Mouse (Mus musculus) mature B cell (primary cell): ENCODE measurements around the gene Apela.
"Not testable (repeated sequence)": the region's sequence is repeated elsewhere in the genome, so short reads cannot be mapped to it uniquely, and the experiment has no call there.

Experiments
- in situ Hi-C: fragments of 300-500 bp; cut with MboI; formaldehyde crosslinking; loops from 2 replicates; pipeline ENCODE4 v1.14.3; 2019

The Apela gene

DNA sequence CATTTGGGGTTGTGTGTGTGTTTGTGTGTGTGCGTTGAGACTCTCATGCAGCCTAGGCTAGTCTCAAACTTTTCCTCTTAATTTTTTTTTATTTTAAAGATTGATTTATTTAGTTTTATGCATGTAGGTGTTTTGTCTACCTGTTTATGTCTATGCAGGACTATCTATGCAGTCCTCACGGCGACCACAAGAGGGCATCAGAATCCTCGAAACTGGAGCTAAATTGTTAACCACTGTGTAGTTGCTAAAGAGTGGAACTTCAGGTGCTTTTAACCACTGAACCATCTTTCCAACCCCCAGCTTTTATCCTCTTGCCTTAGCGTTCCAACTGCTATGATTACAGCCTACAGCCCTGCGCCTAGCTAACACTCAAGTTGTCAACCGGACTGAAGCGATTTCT, 14.7 kb downstream of the Apela start:
- in situ Hi-C loops = no loop called here

DNA sequence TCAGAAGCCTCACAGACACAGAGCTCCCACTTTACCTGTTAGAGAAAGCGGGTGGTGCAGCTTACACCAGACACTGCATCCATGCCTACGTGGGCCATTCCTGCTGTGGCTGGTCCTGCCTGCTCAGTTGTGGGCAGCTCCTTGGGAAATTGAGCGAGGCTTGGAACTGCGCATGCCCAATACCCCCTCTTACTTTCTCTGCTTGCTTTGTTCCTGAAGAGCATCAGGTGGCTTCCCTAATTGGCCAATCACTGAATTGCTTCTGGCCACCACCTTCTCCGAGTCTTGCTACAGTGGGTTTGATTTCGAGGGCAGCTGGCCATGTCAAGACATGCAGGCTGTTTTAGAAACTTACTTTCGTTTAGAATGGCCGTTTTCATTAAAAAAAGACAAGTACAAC, 18.7 kb downstream of the Apela start, which contains the start of the genes Trim61 and Trim60:
TSS of gene Trim61 (minus strand) at position 101 of the 400 bp plus-strand sequence.
TSS of gene Trim60 (minus strand) at position 162 of the 400 bp plus-strand sequence.
- in situ Hi-C loops = no loop called here

DNA sequence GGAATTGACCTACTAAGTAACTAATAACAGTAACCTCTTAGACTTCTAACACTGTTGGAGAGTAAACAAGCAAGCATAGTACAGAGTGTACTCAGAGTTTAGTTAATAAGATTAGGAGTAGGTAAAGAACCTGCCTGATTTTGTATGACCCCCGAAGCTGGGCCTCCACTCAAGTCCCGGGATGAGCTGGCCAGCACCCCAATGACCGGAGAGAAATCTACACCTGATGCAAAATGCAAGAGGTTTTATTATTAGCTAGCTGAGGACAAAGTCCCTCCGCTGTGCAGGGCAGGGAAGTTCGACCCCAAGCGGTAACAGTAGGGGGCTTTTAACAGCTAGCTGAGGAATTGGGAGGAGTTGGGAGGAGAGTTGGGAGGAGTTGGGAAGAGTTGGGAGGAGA, 29.5 kb downstream of the Apela start:
- in situ Hi-C loops = not testable (repeated sequence)

DNA sequence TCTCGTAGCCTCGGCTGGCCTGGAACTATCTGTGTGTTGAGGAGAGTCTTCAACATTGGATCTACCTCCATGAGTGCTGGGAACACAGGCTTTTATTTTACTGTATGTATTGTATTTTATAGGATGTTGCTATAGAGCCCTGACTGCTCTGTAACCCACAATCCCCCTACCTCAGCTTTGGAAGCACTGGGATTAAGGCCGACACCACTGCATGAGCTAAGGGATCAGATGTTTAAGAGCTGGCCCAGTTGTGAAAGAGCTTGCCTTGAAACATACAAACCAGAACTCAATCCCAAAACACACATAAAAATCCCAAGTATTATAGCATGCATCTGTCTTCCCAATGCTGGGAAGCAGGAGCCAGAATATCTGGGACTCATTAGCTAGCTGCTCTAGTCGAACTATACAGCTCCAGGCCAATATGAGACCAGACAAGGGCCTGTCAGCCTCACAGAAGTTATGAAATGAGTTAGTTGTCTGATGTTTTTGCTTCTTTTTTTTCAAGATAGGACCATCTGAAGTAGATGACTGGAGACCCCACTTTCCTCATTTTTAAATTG, 38.2 kb downstream of the Apela start:
- in situ Hi-C loops = no loop called here

DNA sequence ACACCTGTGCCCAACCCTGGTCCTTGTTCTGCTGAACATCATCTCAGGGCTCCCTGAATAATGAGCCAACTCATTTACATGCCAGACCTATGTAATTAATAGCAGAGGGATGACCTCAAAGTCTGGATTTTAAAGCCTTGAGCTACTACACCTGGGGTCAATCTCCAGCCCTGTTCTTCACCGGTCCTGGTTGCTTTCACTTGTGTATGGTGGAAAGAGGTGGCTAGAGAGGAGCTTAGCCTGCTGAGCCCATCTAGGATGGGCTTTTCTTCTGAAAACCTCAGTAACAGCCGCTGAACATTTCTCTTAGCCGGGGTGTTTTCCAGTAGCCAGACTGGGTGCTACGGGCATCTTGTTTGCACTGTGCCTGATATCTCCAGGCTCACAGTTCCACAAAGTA, 49.4 kb downstream of the Apela start, which contains the start of gene Trim75:
TSS of gene Trim75 (minus strand) at position 101 of the 400 bp plus-strand sequence.
- in situ Hi-C loops = no loop called here

DNA sequence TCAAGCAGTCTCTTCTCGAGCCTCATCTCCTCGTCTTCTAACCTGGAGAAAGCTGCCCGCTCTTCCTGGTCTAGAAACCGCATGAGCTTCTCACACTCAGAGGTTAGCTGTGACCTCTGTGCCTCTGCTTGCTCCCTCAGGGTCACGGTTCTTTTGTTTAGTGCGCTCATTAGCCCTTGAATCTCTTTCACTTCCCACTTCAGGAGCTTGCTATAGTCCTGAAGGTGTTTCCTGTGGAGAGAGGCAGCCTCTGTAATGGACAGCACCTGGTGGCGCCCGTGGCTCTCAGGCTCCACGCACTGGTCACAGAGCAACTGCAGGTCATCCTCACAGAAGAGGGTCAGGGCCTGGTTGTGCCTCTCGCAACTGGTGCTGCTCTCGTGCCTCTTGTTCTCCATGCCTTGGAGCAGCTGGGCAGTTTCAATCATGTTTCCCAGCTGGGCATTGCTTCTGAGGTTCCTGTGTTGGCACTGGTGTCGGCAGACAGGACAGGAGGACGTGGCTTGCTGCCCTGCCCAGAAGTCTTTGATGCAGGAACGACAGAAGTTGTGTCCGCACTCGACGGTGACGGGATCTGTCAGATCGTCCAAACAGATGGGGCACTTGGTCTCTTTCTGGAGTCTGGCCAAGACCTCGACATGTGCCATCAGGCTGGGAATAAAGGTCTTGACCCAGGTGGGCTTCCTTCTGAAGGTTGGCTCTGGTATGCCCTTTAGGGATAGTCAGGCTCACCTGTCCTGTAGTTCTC, 53.8 kb downstream of the Apela start:
- in situ Hi-C loops = no loop called here
